7 mouse cellular contexts compared by ENCODE assay signal in genomic region chr2:158556225-158556624, GRCm38 (mm10). TPM values are rescaled to one million over a fixed set of nuclear protein-coding genes. Genes with fewer than 3 reads are reported as not detected.
DNase-seq lines count a peak whose midpoint lies in the region; ATAC-seq and TF ChIP-seq lines count a peak whose summit lies in the region.

No protein-coding gene starts in this region.

- DNase-seq in adrenal gland, postnatal 25 days: peak; percentile 72
- peak; percentile 75 for DNase-seq in embryo, embryonic 9.5 days (ENCODE audit: extremely low spot score)
- peak; percentile 45 to 86 for DNase-seq in heart, adult 18-20 months
- peak; percentile 64 for DNase-seq in kidney, adult 2 months
- peak; percentile 89 for DNase-seq in midbrain, embryonic 14.5 days
- DNase-seq in spleen, postnatal 10 days (ENCODE audit: low spot score in 2 of 2): peak; percentile 62 to 81

- 3% methylated on average over 20 of the region's 20 CpGs for WGBS in kidney, adult 2 months
- 2% methylated on average over 20 of the region's 20 CpGs for WGBS in limb, embryonic 12.5 days
- WGBS in midbrain, embryonic 14.5 days: 1% methylated on average over 20 of the region's 20 CpGs

- ATAC-seq in limb, embryonic 12.5 days (ENCODE audit: insufficient number of reproducible peaks, insufficient read depth, low FRiP score, low TSS enrichment, low read depth): no peak
- no peak; the same call in 1 of the 2 replicates for ATAC-seq in midbrain, embryonic 14.5 days (ENCODE audit: low FRiP score, low TSS enrichment)

- H3K9me3 ChIP-seq in limb, embryonic 12.5 days: 0 out of 2 replicates have a peak, but pooled peaks cover 3% of the 10 kb centered on the region
- no peaks in the 10 kb centered on the region for H3K9me3 ChIP-seq in midbrain, embryonic 14.5 days (ENCODE audit: control insufficient read depth, low read length)

- H3K27me3 ChIP-seq in kidney, adult 2 months (replicated peaks; ENCODE audit: control insufficient read depth, insufficient read depth, low read length): no peaks in the 10 kb centered on the region
- H3K27me3 ChIP-seq in limb, embryonic 12.5 days: peaks cover 64% of the 10 kb centered on the region
- peaks cover 17% of the 10 kb centered on the region for H3K27me3 ChIP-seq in midbrain, embryonic 14.5 days (ENCODE audit: control insufficient read depth, insufficient read depth, low read length)

- H3K4me3 ChIP-seq in kidney, adult 2 months (ENCODE audit: insufficient read depth, low read depth, low read length): no peak overlapping the region
- peak overlapping the region; percentile 21; the same call in 1 of the 2 replicates for H3K4me3 ChIP-seq in limb, embryonic 12.5 days (replicated peaks)
- peak overlapping the region; percentile 26 for H3K4me3 ChIP-seq in midbrain, embryonic 14.5 days (replicated peaks; ENCODE audit: low read depth, low read length)

- peak; percentile 79 for TF ChIP-seq CTCF in kidney, adult 2 months (conservative IDR thresholded peaks at IDR 0.05; ENCODE audit: insufficient read depth, insufficient read length, low read depth, low read length)

- no peaks in the 10 kb centered on the region for H3K4me1 ChIP-seq in kidney, adult 2 months (ENCODE audit: control insufficient read depth, insufficient read depth, low read length)
- peaks cover 6% of the 10 kb centered on the region for H3K4me1 ChIP-seq in limb, embryonic 12.5 days (replicated peaks)
- H3K4me1 ChIP-seq in midbrain, embryonic 14.5 days (ENCODE audit: control insufficient read depth, insufficient read depth, low read length): peaks cover 41% of the 10 kb centered on the region

- no peaks in the 10 kb centered on the region for H3K36me3 ChIP-seq in kidney, adult 2 months (ENCODE audit: control insufficient read depth, insufficient read depth, low read length)
- no peaks in the 10 kb centered on the region for H3K36me3 ChIP-seq in limb, embryonic 12.5 days
- H3K36me3 ChIP-seq in midbrain, embryonic 14.5 days (ENCODE audit: control insufficient read depth, insufficient read depth, low read length): no peaks in the 10 kb centered on the region

- peak overlapping the region; percentile 52 for H3K4me2 ChIP-seq in limb, embryonic 12.5 days
- H3K4me2 ChIP-seq in midbrain, embryonic 14.5 days (ENCODE audit: low read length): peak overlapping the region; percentile 56

- TF ChIP-seq POLR2A in kidney, adult 2 months (IDR thresholded peaks at IDR 0.05; ENCODE audit: low read depth, low read length): no peak

- no peak overlapping the region for H3K27ac ChIP-seq in kidney, adult 2 months (ENCODE audit: insufficient read depth, low read depth, low read length)
- no peak overlapping the region for H3K27ac ChIP-seq in limb, embryonic 12.5 days
- peak overlapping the region; percentile 66 for H3K27ac ChIP-seq in midbrain, embryonic 14.5 days (replicated peaks; ENCODE audit: low read depth, low read length)

- no peak overlapping the region for H3K9ac ChIP-seq in limb, embryonic 12.5 days (replicated peaks)
- H3K9ac ChIP-seq in midbrain, embryonic 14.5 days (replicated peaks; ENCODE audit: low read length): 0 out of 2 replicates have a peak overlapping the region, but pooled peaks have one; percentile 20

RNA-seq across cellular contexts. Expression of gene Arhgap40, which starts 43.6 kb away (rescaled TPM):
- total RNA-seq in adrenal gland, postnatal 25 days (2021): not detected in 2 replicates
- total RNA-seq in heart, adult 18-20 months (2021): not detected
- 0.24 and 0.30 TPM in 2 replicates for polyA plus RNA-seq in kidney, adult 2 months (2012; rRNA removed)
- polyA plus RNA-seq in limb, embryonic 12.5 days (2016; fragmentation: Nextera tagmentation; extraction: Ambion mirVana): 0.16 and 0.24 TPM in 2 replicates
- 0.57 and 0.87 TPM in 2 replicates for polyA plus RNA-seq in midbrain, embryonic 14.5 days (2014; fragmentation: Nextera tagmentation; extraction: Ambion mirVana)

RNA-seq across cellular contexts. Expression of gene Adig, which starts 53.8 kb away (rescaled TPM):
- total RNA-seq in adrenal gland, postnatal 25 days (2021): 43.7 and 44.2 TPM in 2 replicates
- total RNA-seq in heart, adult 18-20 months (2021): 10 to 100 TPM in 1 of 2 experiments, 1 to 10 TPM in 1; 3.1 to 18.9 TPM
- polyA plus RNA-seq in kidney, adult 2 months (2012; rRNA removed): 26.8 and 35.2 TPM in 2 replicates
- 0.37 TPM in 1 of 2 replicates, not detected in the other for polyA plus RNA-seq in limb, embryonic 12.5 days (2016; fragmentation: Nextera tagmentation; extraction: Ambion mirVana)
- not detected in 2 replicates for polyA plus RNA-seq in midbrain, embryonic 14.5 days (2014; fragmentation: Nextera tagmentation; extraction: Ambion mirVana)

RNA-seq across cellular contexts. Expression of gene Slc32a1, which starts 54.3 kb away (rescaled TPM):
- total RNA-seq in adrenal gland, postnatal 25 days (2021): not detected in 2 replicates
- not detected for total RNA-seq in heart, adult 18-20 months (2021)
- not detected in 2 replicates for polyA plus RNA-seq in kidney, adult 2 months (2012; rRNA removed)
- not detected in 2 replicates for polyA plus RNA-seq in limb, embryonic 12.5 days (2016; fragmentation: Nextera tagmentation; extraction: Ambion mirVana)
- 7.6 and 8.6 TPM in 2 replicates for polyA plus RNA-seq in midbrain, embryonic 14.5 days (2014; fragmentation: Nextera tagmentation; extraction: Ambion mirVana)

Comparison
In these comparisons a context has a peak if more than half of its experiments do, and no peak if none do; other contexts are left out.
1. RNA of gene Adig, which starts 53.8 kb away (polyA plus RNA-seq): 26.8 to 35.2 TPM in kidney, adult 2 months; 0.37 TPM in limb, embryonic 12.5 days and not detected in midbrain, embryonic 14.5 days; every median in the first group is over 10 times any median in the second.
2. Peak in every context shown above with its lines, with median percentiles within 50 percentile points of each other: DNase-seq.